Mouse (Mus musculus) heart, embryonic 10.5 days (tissue): Measurements from ENCODE around the gene Krt14. TPM values are rescaled to one million over a fixed set of nuclear protein-coding genes. Genes with fewer than 3 reads are reported as not detected.
"Not testable (repeated sequence)": the region's sequence is repeated elsewhere in the genome, so short reads cannot be mapped to it uniquely, and the experiment has no call there.

Experiments used
- DNase-seq: peaks from one replicate; pipeline ENCODE4 v3.0.0-alpha.2; 2017; ENCODE audit warnings: low spot score
- H3K27ac ChIP-seq: fragments of 300-500 bp; sonication (generic); 2 replicates; pipeline ENCODE4 v1.5.1; 2016; ENCODE audit warnings: mild to moderate bottlenecking
- H3K27me3 ChIP-seq: fragments of 300-500 bp; sonication (generic); 2 replicates; pipeline ENCODE4 v1.6.1; 2016; ENCODE audit warnings: mild to moderate bottlenecking; ENCODE audit not compliant: poor library complexity, insufficient read depth, severe bottlenecking
- H3K36me3 ChIP-seq: fragments of 300-500 bp; sonication (generic); 2 replicates; pipeline ENCODE4 v1.6.1; 2016; ENCODE audit warnings: mild to moderate bottlenecking, moderate library complexity
- H3K4me1 ChIP-seq: fragments of 300-500 bp; sonication (generic); 2 replicates; pipeline ENCODE4 v1.6.1; 2016; ENCODE audit warnings: mild to moderate bottlenecking
- H3K4me3 ChIP-seq: fragments of 300-500 bp; sonication (generic); 2 replicates; pipeline ENCODE4 v1.5.1; 2016; ENCODE audit warnings: mild to moderate bottlenecking, moderate library complexity
- H3K9me3 ChIP-seq: fragments of 300-500 bp; sonication (generic); 2 replicates; pipeline ENCODE4 v1.6.1; 2016; ENCODE audit warnings: mild to moderate bottlenecking, moderate library complexity
- WGBS: fragments of 180-500 bp; shearing (Covaris S2); methylation state at CpG from one replicate; pipeline ENCODE4 v1.1.7; 2016; 5-methylcytosine and 5-hydroxymethylcytosine counted together
- polyA plus RNA-seq: library from polyadenylated mRNA; unstranded; fragments of >200 nt; fragmentation: Nextera tagmentation; extraction: Ambion mirVana; gene quantifications from 2 replicates; pipeline ENCODE4 v1.2.1, GENCODE M21; 2016

The Krt14 gene
- 0.70 and 1.5 TPM in 2 replicates for polyA plus RNA-seq

GRCm38 (mm10) chr11:100207498-100207897, at the start of gene Krt14:
Gene Krt14, minus strand, starts transcription at chr11:100207548.
- no peak for DNase-seq
- Histone ChIP-seq H3K27ac (no peak within 1 kb of the TSS), H3K9me3 (no peaks in the 10 kb centered on the region), H3K36me3 (no peaks in the 10 kb centered on the region), H3K27me3 (peaks cover 5% of the 10 kb centered on the region; the same call in 1 of the 2 replicates), H3K4me1 (peaks cover 6% of the 10 kb centered on the region), H3K4me3 (no peak within 1 kb of the TSS)
- WGBS = 85% methylated on average over 8 of the region's 8 CpGs

- 83% methylated on average over 6 of the region's 6 CpGs for WGBS
- Histone ChIP-seq H3K27me3 (peaks cover 22% of the 10 kb centered on the region; the same call in 1 of the 2 replicates), H3K27ac (no peak overlapping the region)
Measured at GRCm38 (mm10) chr11:100255514-100255913, 48.2 kb upstream of the Krt14 start.

GRCm38 (mm10) chr11:100254360-100255090, 47.2 kb upstream of the Krt14 start:
- Histone ChIP-seq H3K4me1 (0 out of 2 replicates have a peak, but pooled peaks cover 3% of the 10 kb centered on the region), H3K4me3 (no peak overlapping the region), H3K36me3 (no peaks in the 10 kb centered on the region), H3K27me3 (peaks cover 14% of the 10 kb centered on the region; the same call in 1 of the 2 replicates), H3K9me3 (no peaks in the 10 kb centered on the region), H3K27ac (no peak overlapping the region)
- no peak for DNase-seq
- WGBS = 56% methylated on average over 5 of the region's 5 CpGs

More at GRCm38 (mm10) chr11:100255514-100255913, 48.2 kb upstream of the Krt14 start:
- no peak for DNase-seq
- Histone ChIP-seq H3K4me1 (0 out of 2 replicates have a peak, but pooled peaks cover 3% of the 10 kb centered on the region), H3K9me3 (no peaks in the 10 kb centered on the region), H3K36me3 (no peaks in the 10 kb centered on the region), H3K4me3 (no peak overlapping the region)

GRCm38 (mm10) chr11:100248852-100249465, 41.6 kb upstream of the Krt14 start, which contains the start of gene Krt16:
Gene Krt16, minus strand, starts transcription at chr11:100248902.
- DNase-seq = peak; percentile 63
- no peaks in the 10 kb centered on the region for H3K36me3 ChIP-seq
- no peaks in the 10 kb centered on the region for H3K9me3 ChIP-seq
- 0 out of 2 replicates have a peak, but pooled peaks cover 4% of the 10 kb centered on the region for H3K27me3 ChIP-seq
- H3K4me3 ChIP-seq = no peak within 1 kb of the TSS
- WGBS = 83% methylated on average over 7 of the region's 7 CpGs
- H3K27ac ChIP-seq = no peak within 1 kb of the TSS
- H3K4me1 ChIP-seq = no peaks in the 10 kb centered on the region

GRCm38 (mm10) chr11:100246471-100246870, 39.1 kb upstream of the Krt14 start:
- 64% methylated on average over 7 of the region's 7 CpGs for WGBS
- H3K9me3 ChIP-seq, H3K36me3 ChIP-seq, H3K4me3 ChIP-seq, H3K27ac ChIP-seq, H3K27me3 ChIP-seq, H3K4me1 ChIP-seq: not testable (repeated sequence)
- peak; percentile 46 for DNase-seq

GRCm38 (mm10) chr11:100240272-100240671, 32.9 kb upstream of the Krt14 start:
- H3K4me1 ChIP-seq, H3K36me3 ChIP-seq, H3K27ac ChIP-seq, H3K9me3 ChIP-seq, H3K4me3 ChIP-seq, DNase-seq, H3K27me3 ChIP-seq: not testable (repeated sequence)
- 80% methylated on average over 4 of the region's 4 CpGs for WGBS

GRCm38 (mm10) chr11:100221741-100222140, 14.4 kb upstream of the Krt14 start:
- no peak overlapping the region for H3K4me3 ChIP-seq
- no peak overlapping the region for H3K27ac ChIP-seq
- no peaks in the 10 kb centered on the region for H3K9me3 ChIP-seq
- DNase-seq = no peak
- no peaks in the 10 kb centered on the region for H3K36me3 ChIP-seq
- 71% methylated on average over 8 of the region's 8 CpGs for WGBS
- 0 out of 2 replicates have a peak, but pooled peaks cover 4% of the 10 kb centered on the region for H3K4me1 ChIP-seq
- H3K27me3 ChIP-seq = no peaks in the 10 kb centered on the region

GRCm38 (mm10) chr11:100219304-100219703, 12.0 kb upstream of the Krt14 start:
- Histone ChIP-seq H3K27me3 (no peaks in the 10 kb centered on the region), H3K36me3 (no peaks in the 10 kb centered on the region), H3K4me3 (no peak overlapping the region), H3K4me1 (0 out of 2 replicates have a peak, but pooled peaks cover 4% of the 10 kb centered on the region), H3K27ac (no peak overlapping the region), H3K9me3 (no peaks in the 10 kb centered on the region)
- 83% methylated on average over 4 of the region's 4 CpGs for WGBS
- DNase-seq = no peak

- DNase-seq = no peak
- H3K4me1 ChIP-seq = peaks cover 6% of the 10 kb centered on the region
- H3K4me3 ChIP-seq = no peak overlapping the region
- H3K36me3 ChIP-seq = no peaks in the 10 kb centered on the region
- peaks cover 5% of the 10 kb centered on the region; the same call in 1 of the 2 replicates for H3K27me3 ChIP-seq
- WGBS = 35% methylated on average over 6 of the region's 6 CpGs
- H3K9me3 ChIP-seq = no peaks in the 10 kb centered on the region
- H3K27ac ChIP-seq = no peak overlapping the region
Measured at GRCm38 (mm10) chr11:100208542-100208941, 1.2 kb upstream of the Krt14 start.

GRCm38 (mm10) chr11:100203448-100203847, 3.9 kb downstream of the Krt14 start:
- no peak overlapping the region for H3K4me3 ChIP-seq
- peaks cover under 1% of the 10 kb centered on the region for H3K4me1 ChIP-seq
- no peaks in the 10 kb centered on the region for H3K9me3 ChIP-seq
- peak; percentile 81 for DNase-seq
- no peaks in the 10 kb centered on the region for H3K36me3 ChIP-seq
- H3K27ac ChIP-seq = no peak overlapping the region
- WGBS = 13% methylated on average over 6 of the region's 6 CpGs
- H3K27me3 ChIP-seq = peaks cover 5% of the 10 kb centered on the region; the same call in 1 of the 2 replicates

- no peak overlapping the region for H3K4me3 ChIP-seq
- H3K27me3 ChIP-seq = 0 out of 2 replicates have a peak, but pooled peaks cover 5% of the 10 kb centered on the region
- no peak overlapping the region for H3K27ac ChIP-seq
- H3K9me3 ChIP-seq = no peaks in the 10 kb centered on the region
- 73% methylated on average over 4 of the region's 4 CpGs for WGBS
- no peaks in the 10 kb centered on the region for H3K36me3 ChIP-seq
- H3K4me1 ChIP-seq = no peaks in the 10 kb centered on the region
- no peak for DNase-seq
Measured at GRCm38 (mm10) chr11:100202906-100203305, 4.4 kb downstream of the Krt14 start.

- no peak overlapping the region for H3K27ac ChIP-seq
- no peaks in the 10 kb centered on the region for H3K36me3 ChIP-seq
- H3K4me1 ChIP-seq = no peaks in the 10 kb centered on the region
- H3K4me3 ChIP-seq = no peak overlapping the region
- no peak for DNase-seq
- WGBS = 43% methylated on average over 8 of the region's 8 CpGs
- H3K27me3 ChIP-seq = 0 out of 2 replicates have a peak, but pooled peaks cover 5% of the 10 kb centered on the region
- H3K9me3 ChIP-seq = no peaks in the 10 kb centered on the region
Measured at GRCm38 (mm10) chr11:100200104-100200820, 7.1 kb downstream of the Krt14 start.
